Mouse (Mus musculus) c-Kit-negative CD71-positive TER-119-positive erythroid progenitor cells, embryonic 14.5 days (primary cell): ENCODE measurements around the gene Olfml2a.

ENCODE experiments used
- DNase-seq: peaks from one replicate; pipeline ENCODE4 v3.0.0-alpha.2; 2013; ENCODE audit warnings: low read depth, low spot score

Olfml2a gene

GRCm38 (mm10) chr2:38983456-38983855 lies 51.7 kb downstream of the Olfml2a start:
- DNase-seq = no peak

GRCm38 (mm10) chr2:38986580-38986979 lies 54.8 kb downstream of the Olfml2a start:
- DNase-seq = no peak

- DNase-seq = no peak
Observed at GRCm38 (mm10) chr2:38987371-38987770, 55.6 kb downstream of the Olfml2a start.

- DNase-seq = no peak
Observed at GRCm38 (mm10) chr2:38987803-38988510, 56.2 kb downstream of the Olfml2a start.

- no peak for DNase-seq
Observed at GRCm38 (mm10) chr2:38988929-38989328, 57.2 kb downstream of the Olfml2a start.

GRCm38 (mm10) chr2:38992004-38992403 lies 60.2 kb downstream of the Olfml2a start:
- DNase-seq = no peak

- no peak for DNase-seq
Observed at GRCm38 (mm10) chr2:38992452-38992851, 60.7 kb downstream of the Olfml2a start.

GRCm38 (mm10) chr2:38997386-38998374 lies 65.9 kb downstream of the Olfml2a start, which contains the start of gene Wdr38:
Gene Wdr38, plus strand, starts transcription at chr2:38997476.
- DNase-seq = peak; percentile 71

- DNase-seq = no peak
Observed at GRCm38 (mm10) chr2:38999381-38999780, 67.6 kb downstream of the Olfml2a start.

GRCm38 (mm10) chr2:38999910-39000586 lies 68.3 kb downstream of the Olfml2a start:
- no peak for DNase-seq

- no peak for DNase-seq
Observed at GRCm38 (mm10) chr2:39000587-39000919, 68.8 kb downstream of the Olfml2a start.

GRCm38 (mm10) chr2:39001866-39002265 lies 70.1 kb downstream of the Olfml2a start:
- no peak for DNase-seq

- no peak for DNase-seq
Observed at GRCm38 (mm10) chr2:39003106-39003505, 71.3 kb downstream of the Olfml2a start.

- no peak for DNase-seq
Observed at GRCm38 (mm10) chr2:39003512-39003911, 71.7 kb downstream of the Olfml2a start.

- peak; percentile 45 for DNase-seq
Observed at GRCm38 (mm10) chr2:39004372-39004771, 72.6 kb downstream of the Olfml2a start.

GRCm38 (mm10) chr2:39004880-39005435 lies 73.2 kb downstream of the Olfml2a start, which contains the start of gene Arpc5l:
Gene Arpc5l, plus strand, starts transcription at chr2:39005348.
- DNase-seq = peak; percentile 85

GRCm38 (mm10) chr2:39005574-39006079 lies 73.8 kb downstream of the Olfml2a start, which contains the start of gene Rpl35:
Gene Rpl35, minus strand, starts transcription at chr2:39005624.
- DNase-seq = peak; percentile 37

- DNase-seq = no peak
Observed at GRCm38 (mm10) chr2:39006149-39006730, 74.5 kb downstream of the Olfml2a start.

- DNase-seq = peak; percentile 87
Observed at GRCm38 (mm10) chr2:39007865-39008264, 76.1 kb downstream of the Olfml2a start.

- peak; percentile 36 for DNase-seq
Observed at GRCm38 (mm10) chr2:39008350-39008851, 76.6 kb downstream of the Olfml2a start.

- DNase-seq = no peak
Observed at GRCm38 (mm10) chr2:39008954-39009365, 77.2 kb downstream of the Olfml2a start.
